Mouse (Mus musculus): Measurements from ENCODE around the gene Bnipl. TPM values are rescaled to one million over a fixed set of nuclear protein-coding genes. Genes with fewer than 3 reads are reported as not detected.

Gene Bnipl
- polyA plus RNA-seq, 1 experiment from 2014 or later = 16.8 TPM

DNA sequence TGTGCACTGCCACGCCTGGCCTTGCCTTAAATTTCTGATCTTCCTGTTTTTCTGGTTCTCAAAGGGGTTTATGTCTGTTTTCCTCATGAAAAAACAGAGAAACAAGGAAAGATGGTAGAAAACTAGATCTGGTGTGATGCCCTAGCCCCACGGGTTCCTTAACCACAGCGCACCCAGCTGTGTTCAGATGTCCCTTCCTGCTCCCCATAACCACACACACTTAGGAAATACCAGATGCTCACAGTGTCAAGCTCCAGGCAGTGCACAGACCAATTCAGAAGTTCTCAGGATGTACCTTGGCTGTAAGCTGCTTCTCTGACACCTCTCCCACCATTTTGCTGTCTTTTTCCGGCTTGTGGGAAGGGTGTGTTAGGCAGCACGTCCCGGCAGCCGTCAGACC lies 43.3 kb upstream of the Bnipl start:
- Histone ChIP-seq H3K4me3 (ENCODE audit: low read depth, low read length) (no peak overlapping the region), H3K27ac (replicated peaks) (peak overlapping the region; percentile 70), H3K27me3 (ENCODE audit: control insufficient read depth, insufficient read depth, low read length) (no peaks in the 10 kb centered on the region), H3K36me3 (ENCODE audit: control insufficient read depth, insufficient read depth, low read length) (peaks cover 8% of the 10 kb centered on the region; the same call in 1 of the 2 replicates), H3K9ac (ENCODE audit: low read length) (no peak overlapping the region), H3K9me3 (ENCODE audit: control insufficient read depth, low read length) (no peaks in the 10 kb centered on the region), H3K4me2 (replicated peaks; ENCODE audit: low read depth) (no peak overlapping the region), H3K4me1 (replicated peaks; ENCODE audit: control insufficient read depth, insufficient read depth) (no peaks in the 10 kb centered on the region)
- WGBS = 71% methylated on average over 7 of the region's 7 CpGs
- ATAC-seq (ENCODE audit: low FRiP score, low TSS enrichment) (no peak), DNase-seq (ENCODE audit: low spot score) (no peak)
- TF ChIP-seq EP300 (optimal IDR thresholded peaks at IDR 0.05) (no peak), CTCF (IDR thresholded peaks at IDR 0.05; ENCODE audit: low read depth) (no peak)

DNA sequence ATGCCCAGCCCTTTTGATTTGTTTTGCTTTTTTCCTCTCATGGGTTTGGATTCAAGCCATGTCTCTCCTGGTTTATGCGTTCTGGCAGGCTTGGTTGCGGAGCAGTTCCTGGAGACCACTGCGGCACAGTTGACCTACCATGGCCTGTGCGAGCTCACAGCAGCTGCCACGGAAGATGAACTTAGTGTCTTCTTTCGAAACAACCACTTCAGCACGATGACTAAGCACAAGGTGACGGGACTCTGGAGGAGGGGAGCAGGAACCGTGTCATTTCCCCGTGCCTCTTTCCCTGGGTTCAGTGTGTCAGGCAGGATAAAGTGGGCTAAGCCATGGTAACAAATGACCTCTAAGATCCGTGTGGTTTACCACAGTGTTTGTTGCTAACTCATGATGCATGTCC lies 42.5 kb upstream of the Bnipl start:
- no peaks in the 10 kb centered on the region for H3K9me3 ChIP-seq (ENCODE audit: control insufficient read depth, low read length)
- ATAC-seq (ENCODE audit: low FRiP score, low TSS enrichment) = no peak; the same call in 1 of the 2 replicates
- DNase-seq (ENCODE audit: low spot score) = no peak
- no peak overlapping the region for H3K9ac ChIP-seq (ENCODE audit: low read length)
- no peak overlapping the region for H3K4me3 ChIP-seq (ENCODE audit: low read depth, low read length)
- 0 out of 2 replicates have a peak overlapping the region, but pooled peaks have one; percentile 36 for H3K27ac ChIP-seq (replicated peaks)
- TF ChIP-seq EP300 (optimal IDR thresholded peaks at IDR 0.05) = no peak
- TF ChIP-seq CTCF (IDR thresholded peaks at IDR 0.05; ENCODE audit: low read depth) = no peak
- H3K4me1 ChIP-seq (replicated peaks; ENCODE audit: control insufficient read depth, insufficient read depth) = no peaks in the 10 kb centered on the region
- peaks cover 8% of the 10 kb centered on the region; the same call in 1 of the 2 replicates for H3K36me3 ChIP-seq (ENCODE audit: control insufficient read depth, insufficient read depth, low read length)
- H3K4me2 ChIP-seq (replicated peaks; ENCODE audit: low read depth) = no peak overlapping the region
- no peaks in the 10 kb centered on the region for H3K27me3 ChIP-seq (ENCODE audit: control insufficient read depth, insufficient read depth, low read length)
- WGBS = 54% methylated on average over 11 of the region's 11 CpGs

DNA sequence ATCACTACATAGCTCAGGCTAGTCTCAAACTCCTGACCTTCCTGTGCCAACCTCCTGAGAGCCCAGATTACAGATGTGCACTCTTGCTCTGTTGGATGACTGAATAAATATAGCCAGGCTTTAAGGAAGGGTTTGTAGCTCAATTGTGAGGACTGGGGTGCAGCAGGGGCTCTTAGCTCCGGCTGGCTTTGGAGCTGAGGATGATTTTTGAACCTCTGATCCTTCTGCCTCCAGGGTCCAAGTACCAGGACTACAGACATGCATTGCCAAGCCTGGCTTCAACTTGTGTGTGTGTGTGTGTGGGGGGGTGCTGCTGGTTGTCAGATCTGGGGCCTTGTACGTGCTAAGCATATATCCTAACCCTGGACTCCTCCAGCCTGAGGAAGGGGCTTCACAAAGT lies 41.9 kb upstream of the Bnipl start:
- DNase-seq (ENCODE audit: low spot score) (no peak), ATAC-seq (ENCODE audit: low FRiP score, low TSS enrichment) (no peak)
- Histone ChIP-seq H3K27me3 (ENCODE audit: control insufficient read depth, insufficient read depth, low read length) (no peaks in the 10 kb centered on the region), H3K4me1 (replicated peaks; ENCODE audit: control insufficient read depth, insufficient read depth) (no peaks in the 10 kb centered on the region), H3K36me3 (ENCODE audit: control insufficient read depth, insufficient read depth, low read length) (peaks cover 11% of the 10 kb centered on the region), H3K4me3 (ENCODE audit: low read depth, low read length) (no peak overlapping the region), H3K27ac (replicated peaks) (no peak overlapping the region), H3K9me3 (ENCODE audit: control insufficient read depth, low read length) (no peaks in the 10 kb centered on the region), H3K4me2 (replicated peaks; ENCODE audit: low read depth) (no peak overlapping the region), H3K9ac (ENCODE audit: low read length) (no peak overlapping the region)
- WGBS = 87% methylated on average over 2 of the region's 2 CpGs
- no peak for TF ChIP-seq EP300 (optimal IDR thresholded peaks at IDR 0.05)
- no peak for TF ChIP-seq CTCF (IDR thresholded peaks at IDR 0.05; ENCODE audit: low read depth)

DNA sequence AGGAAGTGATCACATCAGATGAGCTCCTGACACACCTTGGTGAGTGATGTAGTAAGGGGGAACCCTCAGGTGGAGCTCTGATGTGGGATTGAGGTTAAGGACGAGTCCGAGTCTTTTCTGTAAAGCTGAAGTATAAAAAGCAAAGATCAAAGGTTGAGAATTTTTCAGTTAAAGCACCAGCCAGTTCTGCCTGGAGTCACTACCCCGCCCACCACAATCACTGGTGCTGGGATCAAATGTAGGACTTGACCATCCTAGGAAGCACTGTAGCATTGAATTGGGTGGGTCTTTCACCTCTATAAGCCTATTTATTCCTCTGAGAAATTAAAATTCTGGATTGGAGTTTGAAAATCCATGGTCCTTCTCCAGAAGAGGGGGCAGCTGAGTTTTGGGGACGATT lies 40.0 kb upstream of the Bnipl start:
- DNase-seq (ENCODE audit: low spot score) (no peak), ATAC-seq (ENCODE audit: low FRiP score, low TSS enrichment) (no peak)
- TF ChIP-seq EP300 (optimal IDR thresholded peaks at IDR 0.05) = no peak
- no peak for TF ChIP-seq CTCF (IDR thresholded peaks at IDR 0.05; ENCODE audit: low read depth)
- Histone ChIP-seq H3K36me3 (ENCODE audit: control insufficient read depth, insufficient read depth, low read length) (peaks cover 15% of the 10 kb centered on the region), H3K4me3 (ENCODE audit: low read depth, low read length) (no peak overlapping the region), H3K9ac (ENCODE audit: low read length) (no peak overlapping the region), H3K4me2 (replicated peaks; ENCODE audit: low read depth) (no peak overlapping the region), H3K27me3 (ENCODE audit: control insufficient read depth, insufficient read depth, low read length) (no peaks in the 10 kb centered on the region), H3K4me1 (replicated peaks; ENCODE audit: control insufficient read depth, insufficient read depth) (no peaks in the 10 kb centered on the region), H3K27ac (replicated peaks) (no peak overlapping the region), H3K9me3 (ENCODE audit: control insufficient read depth, low read length) (no peaks in the 10 kb centered on the region)
- WGBS = 75% methylated on average over 4 of the region's 4 CpGs

DNA sequence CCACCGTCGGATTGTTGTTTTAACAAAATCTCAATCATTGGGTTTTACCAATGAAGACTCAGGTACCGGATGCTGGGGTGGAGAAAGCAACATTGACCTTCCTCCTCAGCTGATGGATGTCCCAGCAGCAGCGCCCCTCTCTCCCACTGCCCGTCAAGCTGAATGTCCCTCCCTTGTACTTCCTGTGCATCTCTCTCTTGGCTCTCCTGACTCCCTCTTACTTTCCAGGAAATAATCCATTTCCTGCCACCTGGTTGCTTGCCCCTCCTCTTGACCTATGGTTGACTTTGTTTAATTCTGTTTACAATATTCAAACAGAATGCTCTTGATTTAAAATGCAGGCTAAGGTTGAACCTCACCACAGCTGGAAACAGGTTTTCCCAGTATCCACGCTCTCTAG lies 39.2 kb upstream of the Bnipl start:
- Histone ChIP-seq H3K9ac (ENCODE audit: low read length) (no peak overlapping the region), H3K9me3 (ENCODE audit: control insufficient read depth, low read length) (no peaks in the 10 kb centered on the region), H3K27me3 (ENCODE audit: control insufficient read depth, insufficient read depth, low read length) (no peaks in the 10 kb centered on the region), H3K27ac (replicated peaks) (no peak overlapping the region), H3K36me3 (ENCODE audit: control insufficient read depth, insufficient read depth, low read length) (peaks cover 15% of the 10 kb centered on the region), H3K4me3 (ENCODE audit: low read depth, low read length) (no peak overlapping the region), H3K4me2 (replicated peaks; ENCODE audit: low read depth) (no peak overlapping the region), H3K4me1 (replicated peaks; ENCODE audit: control insufficient read depth, insufficient read depth) (no peaks in the 10 kb centered on the region)
- DNase-seq (ENCODE audit: low spot score) (no peak), ATAC-seq (ENCODE audit: low FRiP score, low TSS enrichment) (no peak)
- TF ChIP-seq CTCF (IDR thresholded peaks at IDR 0.05; ENCODE audit: low read depth) (no peak), EP300 (optimal IDR thresholded peaks at IDR 0.05) (no peak)
- 58% methylated on average over 6 of the region's 6 CpGs for WGBS

DNA sequence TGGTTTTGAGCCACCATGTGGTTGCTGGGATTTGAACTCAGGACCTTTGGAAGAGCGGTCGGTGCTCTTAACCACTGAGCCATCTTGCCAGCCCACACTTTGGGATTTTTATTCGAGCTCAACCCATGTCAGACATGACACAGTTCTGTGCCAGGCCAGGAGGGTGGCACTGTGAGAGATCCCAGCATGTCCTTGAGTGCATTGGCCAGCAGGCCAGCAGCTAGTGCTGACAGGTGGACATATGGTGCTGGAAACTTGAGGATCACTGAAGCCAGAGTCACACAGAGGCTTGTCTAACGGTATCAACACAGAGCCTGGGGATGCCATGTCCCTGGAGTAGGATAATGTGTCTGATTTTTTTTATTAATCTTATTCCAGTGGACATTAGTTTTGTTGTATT lies 38.4 kb upstream of the Bnipl start:
- TF ChIP-seq EP300 (optimal IDR thresholded peaks at IDR 0.05) (no peak), CTCF (IDR thresholded peaks at IDR 0.05; ENCODE audit: low read depth) (no peak)
- no peaks in the 10 kb centered on the region for H3K27me3 ChIP-seq (ENCODE audit: control insufficient read depth, insufficient read depth, low read length)
- H3K4me2 ChIP-seq (replicated peaks; ENCODE audit: low read depth) = no peak overlapping the region
- no peaks in the 10 kb centered on the region for H3K9me3 ChIP-seq (ENCODE audit: control insufficient read depth, low read length)
- no peak overlapping the region for H3K9ac ChIP-seq (ENCODE audit: low read length)
- no peak overlapping the region for H3K4me3 ChIP-seq (ENCODE audit: low read depth, low read length)
- peaks cover 15% of the 10 kb centered on the region for H3K36me3 ChIP-seq (ENCODE audit: control insufficient read depth, insufficient read depth, low read length)
- DNase-seq (ENCODE audit: low spot score) (no peak), ATAC-seq (ENCODE audit: low FRiP score, low TSS enrichment) (no peak)
- WGBS = 87% methylated on average over 4 of the region's 4 CpGs
- H3K27ac ChIP-seq (replicated peaks) = no peak overlapping the region
- no peaks in the 10 kb centered on the region for H3K4me1 ChIP-seq (replicated peaks; ENCODE audit: control insufficient read depth, insufficient read depth)
